Comparison of ENCODE assay signal across 7 mouse cellular contexts in genomic region chr19:4232186-4232572, GRCm38 (mm10). TPM values are rescaled to one million over a fixed set of nuclear protein-coding genes. Genes with fewer than 3 reads are reported as not detected.
DNase-seq lines count a peak whose midpoint lies in the region; ATAC-seq and TF ChIP-seq lines count a peak whose summit lies in the region.

No protein-coding gene starts in this region.

- peak; percentile 48; the same call in 1 of the 2 replicates for TF ChIP-seq POLR2A in lung, adult 2 months (IDR thresholded peaks at IDR 0.05; ENCODE audit: borderline replicate concordance, extremely low read depth, low read depth, low read length)

- peak overlapping the region; percentile 79 for H3K4me3 ChIP-seq in lung, adult 2 months (replicated peaks; ENCODE audit: extremely low read depth, low read depth, low read length)
- H3K4me3 ChIP-seq in embryonic facial prominence, embryonic 10.5 days: peak overlapping the region; percentile 66
- H3K4me3 ChIP-seq in hindbrain, postnatal 0 days (ENCODE audit: low read length): peak overlapping the region; percentile 44
- peak overlapping the region; percentile 60 for H3K4me3 ChIP-seq in midbrain, embryonic 12.5 days

- H3K9me3 ChIP-seq in embryonic facial prominence, embryonic 10.5 days: no peaks in the 10 kb centered on the region
- no peaks in the 10 kb centered on the region for H3K9me3 ChIP-seq in hindbrain, postnatal 0 days (ENCODE audit: low read length)
- no peaks in the 10 kb centered on the region for H3K9me3 ChIP-seq in midbrain, embryonic 12.5 days

- peak overlapping the region; percentile 80 for H3K4me2 ChIP-seq in hindbrain, postnatal 0 days (ENCODE audit: low read depth, low read length)
- H3K4me2 ChIP-seq in midbrain, embryonic 12.5 days (replicated peaks): peak overlapping the region; percentile 88

- H3K9ac ChIP-seq in hindbrain, postnatal 0 days (replicated peaks; ENCODE audit: low read length): peak overlapping the region; percentile 59
- peak overlapping the region; percentile 68 for H3K9ac ChIP-seq in midbrain, embryonic 12.5 days (replicated peaks)

- peak overlapping the region; percentile 78 for H3K27ac ChIP-seq in embryonic facial prominence, embryonic 10.5 days (replicated peaks)
- H3K27ac ChIP-seq in hindbrain, postnatal 0 days: peak overlapping the region; percentile 77
- H3K27ac ChIP-seq in midbrain, embryonic 12.5 days (replicated peaks): peak overlapping the region; percentile 60; the same call in 1 of the 2 replicates

- no peak for DNase-seq in lung, adult 2 months
- no peak for DNase-seq in lung, postnatal 14 days
- DNase-seq in embryonic facial prominence, embryonic 10.5 days (ENCODE audit: low spot score): no peak
- no peak for DNase-seq in hindbrain, postnatal 0 days (ENCODE audit: low spot score)
- DNase-seq in ovary, adult 18-20 months (ENCODE audit: low spot score): no peak
- no peak for DNase-seq in kidney, postnatal 25 days

- TF ChIP-seq CTCF in lung, adult 2 months (IDR thresholded peaks at IDR 0.05; ENCODE audit: insufficient read depth, low read length): no peak
- no peak for TF ChIP-seq CTCF in hindbrain, postnatal 0 days (IDR thresholded peaks at IDR 0.05; ENCODE audit: low read depth)

- H3K27me3 ChIP-seq in embryonic facial prominence, embryonic 10.5 days (replicated peaks; ENCODE audit: low read depth, poor library complexity, severe bottlenecking): peaks cover 29% of the 10 kb centered on the region
- no peaks in the 10 kb centered on the region for H3K27me3 ChIP-seq in hindbrain, postnatal 0 days (ENCODE audit: insufficient read depth, low read length)
- peaks cover 40% of the 10 kb centered on the region for H3K27me3 ChIP-seq in midbrain, embryonic 12.5 days

- no peak; the same call in 1 of the 2 replicates for ATAC-seq in hindbrain, postnatal 0 days
- ATAC-seq in midbrain, embryonic 12.5 days (ENCODE audit: low FRiP score, low read depth): no peak

- no peaks in the 10 kb centered on the region for H3K36me3 ChIP-seq in embryonic facial prominence, embryonic 10.5 days (replicated peaks)
- no peaks in the 10 kb centered on the region for H3K36me3 ChIP-seq in hindbrain, postnatal 0 days (ENCODE audit: insufficient read depth, low read length)
- no peaks in the 10 kb centered on the region for H3K36me3 ChIP-seq in midbrain, embryonic 12.5 days

- H3K4me1 ChIP-seq in lung, adult 2 months (ENCODE audit: control insufficient read depth, insufficient read depth, low read length): peaks cover 12% of the 10 kb centered on the region
- peaks cover 52% of the 10 kb centered on the region for H3K4me1 ChIP-seq in embryonic facial prominence, embryonic 10.5 days
- H3K4me1 ChIP-seq in hindbrain, postnatal 0 days (ENCODE audit: insufficient read depth, low read length): peaks cover 6% of the 10 kb centered on the region; the same call in 1 of the 2 replicates
- peaks cover 12% of the 10 kb centered on the region for H3K4me1 ChIP-seq in midbrain, embryonic 12.5 days

- 9% methylated on average over 2 of the region's 2 CpGs for WGBS in lung, adult 2 months
- whole genome bisulfite sequencing in embryonic facial prominence, embryonic 10.5 days: 80% methylated on average over 2 of the region's 2 CpGs
- WGBS in hindbrain, postnatal 0 days: 13% methylated on average over 2 of the region's 2 CpGs
- 67% methylated on average over 2 of the region's 2 CpGs for WGBS in midbrain, embryonic 12.5 days

RNA-seq across cellular contexts. Expression of gene Pold4, which starts 0.5 kb away (rescaled TPM):
- polyA plus RNA-seq in lung, adult 2 months (2012; rRNA removed): 110 and 112 TPM in 2 replicates
- polyA plus RNA-seq in embryonic facial prominence, embryonic 10.5 days (2016; fragmentation: Nextera tagmentation; extraction: Ambion mirVana): 13.7 and 15.1 TPM in 2 replicates
- total RNA-seq in hindbrain, postnatal 0 days (2014; rRNA removed): 28.1 and 28.7 TPM in 2 replicates
- polyA plus RNA-seq in hindbrain, postnatal 0 days (2015; fragmentation: Nextera tagmentation; extraction: Ambion mirVana): 24.5 and 26.2 TPM in 2 replicates
- 15.2 and 16.1 TPM in 2 replicates for polyA plus RNA-seq in midbrain, embryonic 12.5 days (2016; fragmentation: Nextera tagmentation; extraction: Ambion mirVana)

RNA-seq across cellular contexts. Expression of gene AC109138.7, which starts 18.0 kb away (rescaled TPM):
- polyA plus RNA-seq in lung, adult 2 months (2012; rRNA removed): not detected in 2 replicates
- not detected in 2 replicates for polyA plus RNA-seq in embryonic facial prominence, embryonic 10.5 days (2016; fragmentation: Nextera tagmentation; extraction: Ambion mirVana)
- not detected in 2 replicates for total RNA-seq in hindbrain, postnatal 0 days (2014; rRNA removed)
- polyA plus RNA-seq in hindbrain, postnatal 0 days (2015; fragmentation: Nextera tagmentation; extraction: Ambion mirVana): not detected in 2 replicates
- polyA plus RNA-seq in midbrain, embryonic 12.5 days (2016; fragmentation: Nextera tagmentation; extraction: Ambion mirVana): not detected in 2 replicates

RNA-seq across cellular contexts. Expression of gene Clcf1, which starts 18.1 kb away (rescaled TPM):
- 34.0 and 42.0 TPM in 2 replicates for polyA plus RNA-seq in lung, adult 2 months (2012; rRNA removed)
- 2.8 and 3.3 TPM in 2 replicates for polyA plus RNA-seq in embryonic facial prominence, embryonic 10.5 days (2016; fragmentation: Nextera tagmentation; extraction: Ambion mirVana)
- total RNA-seq in hindbrain, postnatal 0 days (2014; rRNA removed): 0.42 and 3.8 TPM in 2 replicates
- 0.83 TPM in 2 replicates for polyA plus RNA-seq in hindbrain, postnatal 0 days (2015; fragmentation: Nextera tagmentation; extraction: Ambion mirVana)
- 0.48 and 0.94 TPM in 2 replicates for polyA plus RNA-seq in midbrain, embryonic 12.5 days (2016; fragmentation: Nextera tagmentation; extraction: Ambion mirVana)

RNA-seq across cellular contexts. Expression of gene Rad9a, which starts 30.7 kb away (rescaled TPM):
- 32.3 and 36.9 TPM in 2 replicates for polyA plus RNA-seq in lung, adult 2 months (2012; rRNA removed)
- polyA plus RNA-seq in embryonic facial prominence, embryonic 10.5 days (2016; fragmentation: Nextera tagmentation; extraction: Ambion mirVana): 58.1 and 58.2 TPM in 2 replicates
- total RNA-seq in hindbrain, postnatal 0 days (2014; rRNA removed): 15.8 and 25.8 TPM in 2 replicates
- polyA plus RNA-seq in hindbrain, postnatal 0 days (2015; fragmentation: Nextera tagmentation; extraction: Ambion mirVana): 13.7 and 14.6 TPM in 2 replicates
- polyA plus RNA-seq in midbrain, embryonic 12.5 days (2016; fragmentation: Nextera tagmentation; extraction: Ambion mirVana): 35.0 and 41.5 TPM in 2 replicates

RNA-seq across cellular contexts. Expression of gene Ssh3, which starts 36.8 kb away (rescaled TPM):
- polyA plus RNA-seq in lung, adult 2 months (2012; rRNA removed): 82.3 and 98.0 TPM in 2 replicates
- polyA plus RNA-seq in embryonic facial prominence, embryonic 10.5 days (2016; fragmentation: Nextera tagmentation; extraction: Ambion mirVana): 4.2 and 4.5 TPM in 2 replicates
- total RNA-seq in hindbrain, postnatal 0 days (2014; rRNA removed): 64.6 and 69.6 TPM in 2 replicates
- 18.9 and 21.8 TPM in 2 replicates for polyA plus RNA-seq in hindbrain, postnatal 0 days (2015; fragmentation: Nextera tagmentation; extraction: Ambion mirVana)
- 6.0 and 7.5 TPM in 2 replicates for polyA plus RNA-seq in midbrain, embryonic 12.5 days (2016; fragmentation: Nextera tagmentation; extraction: Ambion mirVana)
